Mouse (Mus musculus) stomach, adult 2 months (tissue): Measurements from ENCODE around the gene Dnm3. TPM values are rescaled to one million over a fixed set of nuclear protein-coding genes. Genes with fewer than 3 reads are reported as not detected.

Experiments
- polyA plus RNA-seq: library from polyadenylated mRNA; depleted of rRNA; stranded (reverse); fragments of >200 nt; gene quantifications from 2 replicates; pipeline ENCODE4 v1.2.3, GENCODE M21; 2012; rRNA removed

The Dnm3 gene
- polyA plus RNA-seq, result 0.15 and 0.66 TPM in 2 replicates

DNA sequence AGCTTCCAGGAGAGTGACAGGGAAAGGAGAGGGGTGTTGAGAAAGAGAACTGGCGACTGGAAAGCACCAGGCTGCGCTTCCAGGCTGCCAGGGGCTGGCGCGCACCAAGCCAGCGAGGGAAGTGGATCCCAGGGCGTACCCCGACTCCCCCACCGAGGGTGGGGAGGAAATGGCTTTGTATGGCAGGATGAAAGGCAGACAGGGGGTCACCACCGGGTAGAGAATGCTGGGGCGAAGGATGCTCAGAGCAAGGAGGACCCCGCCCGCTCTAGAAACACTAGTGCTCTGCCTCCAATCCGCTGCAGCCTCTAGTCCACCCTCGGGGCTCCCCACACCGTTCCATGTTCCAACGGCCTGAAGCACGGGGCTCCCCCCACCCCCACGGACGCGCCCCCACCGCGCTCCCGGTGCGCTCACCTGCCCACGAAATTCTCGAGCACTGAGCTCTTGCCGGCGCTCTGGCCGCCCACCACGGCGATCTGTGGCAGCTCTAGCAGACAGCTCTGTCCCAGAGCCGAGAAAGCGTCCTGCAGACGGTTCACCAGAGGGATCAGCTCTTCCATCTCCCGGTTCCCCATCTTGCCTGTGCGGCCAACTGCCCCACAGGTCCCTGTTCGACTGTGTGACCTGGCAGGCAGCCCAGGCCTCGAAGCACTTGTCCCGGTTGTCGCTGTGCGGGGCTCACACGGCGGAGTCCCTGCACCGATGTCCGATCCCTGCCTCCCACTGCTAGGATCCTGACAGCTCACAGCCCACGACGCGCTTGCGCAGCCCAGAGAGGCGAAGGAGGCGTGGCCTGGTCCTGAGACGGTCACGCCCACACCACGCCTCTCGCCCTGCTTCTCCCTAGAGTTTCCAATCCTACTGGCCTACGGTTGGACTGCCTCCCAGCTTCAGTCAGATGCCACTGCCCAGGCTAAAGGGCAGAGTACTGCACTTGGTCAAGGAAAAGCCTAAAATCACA is at the start of gene Dnm3:
Gene Dnm3 (minus strand): TSS at position 789 of the 964 bp plus-strand sequence.

GRCm38 (mm10) chr1:161979536-161979935 is 498.3 kb downstream of the Dnm3 start, which contains the start of gene 4930558K02Rik:
Gene 4930558K02Rik, minus strand, starts transcription at chr1:161979636.

GRCm38 (mm10) chr1:161968589-161969407 is 509.0 kb downstream of the Dnm3 start, which contains the start of gene Pigc:
Gene Pigc, plus strand, starts transcription at chr1:161969186.

Other genes with a start within 250 kb of the Dnm3 start
- 0.97 and 1.5 TPM in 2 replicates for gene Mettl13, start 70.5 kb upstream of the Dnm3 start, polyA plus RNA-seq
- 3.4 and 3.7 TPM in 2 replicates for gene Vamp4, start 92.5 kb upstream of the Dnm3 start, polyA plus RNA-seq
- gene Myoc, start 161.1 kb upstream of the Dnm3 start, polyA plus RNA-seq, result 0.12 and 0.15 TPM in 2 replicates
- gene Myocos, start 180.2 kb upstream of the Dnm3 start, polyA plus RNA-seq, result not detected in 2 replicates